Mouse (Mus musculus) embryonic facial prominence, embryonic 14.5 days (tissue): Measurements from ENCODE around the gene Trpd52l3. TPM values are rescaled to one million over a fixed set of nuclear protein-coding genes. Genes with fewer than 3 reads are reported as not detected.
A peak's percentile ranks its signal among the peaks of the same experiment; 100 is the strongest.

Experiments
- ATAC-seq: fragments of 200-750 bp; cut with Nextera tagmentation; 2 replicates; pipeline ENCODE4 v1.8.0; 2017; ENCODE audit warnings: low read depth, moderate number of reproducible peaks, moderate TSS enrichment
- DNase-seq: peaks from one replicate; pipeline ENCODE4 v3.0.0-alpha.2; 2015; ENCODE audit warnings: low spot score
- H3K27ac ChIP-seq: fragments of 300-500 bp; sonication (generic); replicated peaks from 2 replicates; pipeline ENCODE4 v1.5.1; 2014; ENCODE audit warnings: low read depth, mild to moderate bottlenecking, low read length, moderate library complexity
- H3K27me3 ChIP-seq: fragments of 300-500 bp; sonication (generic); replicated peaks from 2 replicates; pipeline ENCODE4 v1.6.1; 2014; ENCODE audit warnings: low read length; ENCODE audit not compliant: control insufficient read depth, insufficient read depth
- H3K36me3 ChIP-seq: fragments of 300-500 bp; sonication (generic); 2 replicates; pipeline ENCODE4 v1.6.1; 2014; ENCODE audit warnings: low read length, mixed read lengths; ENCODE audit not compliant: control insufficient read depth, insufficient read depth
- H3K4me1 ChIP-seq: fragments of 300-500 bp; sonication (generic); 2 replicates; pipeline ENCODE4 v1.6.1; 2014; ENCODE audit warnings: antibody characterized with exemption, low read length; ENCODE audit not compliant: control insufficient read depth, insufficient read depth
- H3K4me2 ChIP-seq: fragments of 300-500 bp; sonication (generic); 2 replicates; pipeline ENCODE4 v1.6.1; 2014; ENCODE audit warnings: low read depth, mild to moderate bottlenecking, low read length, moderate library complexity, mixed read lengths
- H3K4me3 ChIP-seq: fragments of 300-500 bp; sonication (generic); 2 replicates; pipeline ENCODE4 v1.5.1; 2014; ENCODE audit warnings: low read depth, mild to moderate bottlenecking, low read length
- H3K9ac ChIP-seq: fragments of 300-500 bp; sonication (generic); 2 replicates; pipeline ENCODE4 v1.6.1; 2014; ENCODE audit warnings: low read depth, mild to moderate bottlenecking, low read length, moderate library complexity, mixed read lengths
- H3K9me3 ChIP-seq: fragments of 300-500 bp; sonication (generic); 2 replicates; pipeline ENCODE4 v1.6.1; 2016; ENCODE audit warnings: low read length; ENCODE audit not compliant: control insufficient read depth
- WGBS: fragments of 180-500 bp; shearing (Covaris S2); extraction: QIAGEN DNeasy Blood & Tissue Kit; methylation state at CpG from one replicate; pipeline ENCODE4 v1.1.7; 2014; 5-methylcytosine and 5-hydroxymethylcytosine counted together
- polyA plus RNA-seq: library from polyadenylated mRNA; unstranded; fragments of >200 nt; fragmentation: Nextera tagmentation; extraction: Ambion mirVana; gene quantifications from 2 replicates; pipeline ENCODE4 v1.2.1, GENCODE M21; 2014

Gene Trpd52l3
- not detected in 2 replicates for polyA plus RNA-seq

DNA sequence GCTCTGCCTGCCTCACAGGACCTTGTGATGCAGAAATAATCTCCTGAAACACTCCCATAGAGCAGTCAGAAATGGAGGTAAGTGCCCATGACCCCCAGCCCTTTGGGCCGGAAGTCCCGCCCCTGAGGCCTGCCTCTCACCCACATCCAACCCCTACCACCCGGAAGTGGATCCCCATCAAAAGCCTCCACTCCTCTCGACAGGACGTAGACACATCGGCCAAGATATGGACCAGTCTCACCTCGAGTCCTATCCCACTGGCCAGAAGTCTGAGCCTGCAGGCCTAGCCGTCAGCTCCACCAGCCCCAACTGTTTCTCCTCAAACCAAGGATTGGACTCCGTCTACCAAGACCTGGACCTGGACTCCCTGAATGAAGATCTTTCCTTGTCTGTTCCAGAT, at the start of gene Trpd52l3:
Trpd52l3 (plus strand) TSS at position 170 of the 400 bp plus-strand sequence.
- H3K4me3 ChIP-seq, result no peak within 1 kb of the TSS
- H3K27ac ChIP-seq, result no peak within 1 kb of the TSS
- no peak for ATAC-seq
- no peak for DNase-seq
- no peaks in the 10 kb centered on the region for H3K4me1 ChIP-seq
- 88% methylated on average over 9 of the region's 9 CpGs for WGBS
- no peaks in the 10 kb centered on the region for H3K36me3 ChIP-seq
- no peaks in the 10 kb centered on the region for H3K9me3 ChIP-seq
- no peak within 1 kb of the TSS for H3K9ac ChIP-seq
- no peak within 1 kb of the TSS for H3K4me2 ChIP-seq
- H3K27me3 ChIP-seq, result no peaks in the 10 kb centered on the region

DNA sequence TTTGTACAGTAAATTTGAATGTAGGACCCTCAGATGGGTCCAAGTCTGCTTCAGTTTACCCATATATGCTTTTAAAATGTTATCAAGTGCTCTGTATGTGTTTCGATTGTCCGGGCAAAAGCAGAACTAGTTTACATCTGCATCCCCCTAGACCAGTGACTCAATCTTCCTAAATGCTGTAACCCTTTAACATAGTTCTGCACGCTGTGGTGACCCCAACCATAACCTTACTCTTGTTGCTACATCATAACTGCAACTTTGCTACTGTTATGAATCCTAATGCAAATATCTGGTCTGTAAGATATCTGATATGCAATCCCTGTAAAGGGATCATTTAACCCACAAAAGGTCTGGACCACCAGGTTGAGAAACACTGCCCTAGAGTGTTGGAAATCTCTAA, 49.8 kb upstream of the Trpd52l3 start:
- no peak overlapping the region for H3K4me3 ChIP-seq
- ATAC-seq (no peak), DNase-seq (no peak)
- peaks cover 1% of the 10 kb centered on the region; the same call in 1 of the 2 replicates for H3K4me1 ChIP-seq
- WGBS, result 88% methylated on average over 3 of the region's 3 CpGs
- no peak overlapping the region for H3K4me2 ChIP-seq
- H3K27me3 ChIP-seq, result no peaks in the 10 kb centered on the region
- no peak overlapping the region for H3K9ac ChIP-seq
- no peaks in the 10 kb centered on the region for H3K9me3 ChIP-seq
- no peak overlapping the region for H3K27ac ChIP-seq
- no peaks in the 10 kb centered on the region for H3K36me3 ChIP-seq

DNA sequence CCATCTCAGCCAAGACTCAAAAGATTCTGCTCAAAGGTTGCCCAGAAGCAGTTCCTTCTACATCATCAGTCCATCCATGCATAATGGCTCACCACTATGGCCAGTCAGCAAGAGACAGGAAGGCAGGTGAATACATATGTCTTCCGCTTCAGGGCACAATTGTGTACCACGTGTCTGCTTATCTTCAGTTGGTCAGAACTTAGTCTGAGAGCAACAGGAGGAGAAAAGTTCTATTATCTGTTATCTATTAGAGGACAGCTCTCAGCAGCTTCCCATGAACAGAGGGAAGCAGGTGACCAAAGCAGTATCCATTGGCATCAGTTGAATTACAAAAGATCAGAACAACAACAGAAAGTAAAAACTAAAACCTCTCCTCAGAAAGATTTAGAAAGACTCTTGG, 48.1 kb upstream of the Trpd52l3 start:
- ATAC-seq, result no peak
- Histone ChIP-seq H3K27me3 (no peaks in the 10 kb centered on the region), H3K9ac (no peak overlapping the region), H3K4me1 (no peaks in the 10 kb centered on the region), H3K4me2 (no peak overlapping the region), H3K9me3 (no peaks in the 10 kb centered on the region), H3K36me3 (no peaks in the 10 kb centered on the region), H3K27ac (no peak overlapping the region), H3K4me3 (no peak overlapping the region)
- DNase-seq, result no peak
- 78% methylated on average over 2 of the region's 2 CpGs for WGBS

DNA sequence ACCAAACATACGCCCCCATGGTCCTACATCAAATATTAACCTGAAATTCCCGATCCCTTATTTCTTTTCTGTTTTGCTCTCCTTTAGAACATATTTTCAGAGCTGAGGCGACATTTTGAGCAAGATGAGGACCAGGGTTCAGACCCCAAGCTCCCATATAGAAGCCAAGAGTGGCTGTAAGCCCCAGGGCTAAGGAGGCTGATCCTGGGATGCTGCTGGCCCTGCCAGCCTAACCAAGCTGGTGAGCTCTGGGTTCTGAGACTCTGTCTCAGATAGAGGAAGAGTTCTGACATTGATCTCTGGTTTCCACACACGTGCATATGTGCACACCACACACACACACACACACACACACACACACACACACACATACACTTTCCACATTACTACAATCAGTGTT, 42.7 kb upstream of the Trpd52l3 start:
- Histone ChIP-seq H3K36me3 (no peaks in the 10 kb centered on the region), H3K4me3 (no peak overlapping the region), H3K4me2 (no peak overlapping the region), H3K27me3 (no peaks in the 10 kb centered on the region), H3K4me1 (no peaks in the 10 kb centered on the region), H3K9ac (no peak overlapping the region), H3K27ac (no peak overlapping the region), H3K9me3 (0 out of 2 replicates have a peak, but pooled peaks cover 3% of the 10 kb centered on the region)
- WGBS, result 75% methylated on average over 4 of the region's 4 CpGs
- no peak for ATAC-seq
- DNase-seq, result no peak

DNA sequence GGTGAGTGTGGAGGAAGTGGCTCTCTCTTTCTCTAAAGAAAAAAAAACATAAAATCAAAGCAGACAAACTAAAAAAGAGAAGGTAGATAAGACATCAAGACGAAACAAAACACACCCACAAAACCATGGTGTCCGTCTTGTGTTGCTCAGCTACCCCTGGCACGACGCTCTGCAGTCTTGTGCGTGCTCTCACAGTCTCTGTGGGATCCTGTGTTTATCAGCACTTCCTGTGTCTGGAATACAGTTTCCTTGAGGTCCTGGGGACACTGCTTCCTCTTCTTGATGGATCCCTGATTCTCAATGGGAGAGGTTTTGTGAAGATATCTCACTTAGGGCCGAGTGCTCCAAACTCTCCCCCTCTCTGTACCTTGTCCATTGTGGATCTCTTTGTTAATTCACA, 41.7 kb upstream of the Trpd52l3 start:
- no peak overlapping the region for H3K9ac ChIP-seq
- no peak for DNase-seq
- ATAC-seq, result no peak
- no peaks in the 10 kb centered on the region for H3K27me3 ChIP-seq
- no peaks in the 10 kb centered on the region for H3K36me3 ChIP-seq
- no peak overlapping the region for H3K4me3 ChIP-seq
- H3K27ac ChIP-seq, result no peak overlapping the region
- 86% methylated on average over 6 of the region's 6 CpGs for WGBS
- peaks cover 12% of the 10 kb centered on the region; the same call in 1 of the 2 replicates for H3K9me3 ChIP-seq
- H3K4me2 ChIP-seq, result no peak overlapping the region
- H3K4me1 ChIP-seq, result no peaks in the 10 kb centered on the region

DNA sequence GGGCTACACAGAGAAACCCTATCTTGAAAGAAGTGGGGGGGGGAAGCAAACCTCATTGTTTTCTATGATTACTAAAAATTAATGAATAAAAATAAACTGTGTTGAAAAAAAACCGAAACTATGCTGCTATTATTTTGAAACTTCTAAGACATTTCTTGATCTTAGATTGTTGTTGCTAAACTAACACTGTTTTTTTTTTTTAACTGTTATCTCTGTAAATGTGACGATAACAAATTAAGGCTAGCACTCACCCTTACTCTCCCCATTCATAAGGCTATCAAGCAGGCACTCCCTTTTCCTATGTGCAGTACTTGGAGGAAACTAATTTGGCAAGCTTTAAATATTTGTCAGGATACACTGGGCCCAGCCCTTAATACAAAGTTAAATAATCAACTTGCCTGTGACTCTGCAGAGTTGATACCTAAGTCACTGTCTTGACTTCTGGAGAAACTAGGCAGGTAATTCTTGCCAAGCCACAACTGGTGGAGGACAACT, 39.9 kb upstream of the Trpd52l3 start:
- peaks cover 14% of the 10 kb centered on the region; the same call in 1 of the 2 replicates for H3K9me3 ChIP-seq
- ATAC-seq, result no peak

DNA sequence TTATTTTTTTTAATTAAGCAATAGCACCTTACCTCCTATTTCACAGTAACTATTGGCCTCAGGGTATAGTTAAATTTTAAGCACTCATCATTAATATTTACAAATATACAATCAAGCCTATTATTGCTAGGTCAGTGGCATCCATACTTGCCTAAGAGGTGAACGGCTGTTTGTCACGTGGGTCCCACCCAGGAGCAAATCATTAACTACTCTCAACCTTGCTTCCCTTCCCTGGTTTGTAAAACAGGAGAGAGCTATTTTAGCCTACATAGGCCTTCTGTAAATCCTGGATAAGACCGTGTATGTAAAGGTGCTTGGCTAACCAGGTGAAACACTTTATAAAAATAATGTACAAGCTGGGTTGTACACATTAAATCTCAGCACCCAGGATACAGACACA, 35.6 kb upstream of the Trpd52l3 start:
- no peak overlapping the region for H3K27ac ChIP-seq
- H3K4me3 ChIP-seq, result no peak overlapping the region
- WGBS, result 91% methylated on average over 3 of the region's 3 CpGs
- no peak for ATAC-seq
- no peak overlapping the region for H3K9ac ChIP-seq
- no peaks in the 10 kb centered on the region for H3K36me3 ChIP-seq
- no peaks in the 10 kb centered on the region for H3K4me1 ChIP-seq
- H3K4me2 ChIP-seq, result no peak overlapping the region
- no peak for DNase-seq
- peaks cover 14% of the 10 kb centered on the region; the same call in 1 of the 2 replicates for H3K9me3 ChIP-seq
- no peaks in the 10 kb centered on the region for H3K27me3 ChIP-seq

More for the DNA sequence above, 39.9 kb upstream of the Trpd52l3 start:
- Histone ChIP-seq H3K27ac (no peak overlapping the region), H3K4me3 (no peak overlapping the region), H3K4me2 (no peak overlapping the region), H3K27me3 (no peaks in the 10 kb centered on the region), H3K9ac (no peak overlapping the region), H3K4me1 (no peaks in the 10 kb centered on the region), H3K36me3 (no peaks in the 10 kb centered on the region)
- WGBS, result 80% methylated on average over 2 of the region's 2 CpGs
- no peak for DNase-seq

DNA sequence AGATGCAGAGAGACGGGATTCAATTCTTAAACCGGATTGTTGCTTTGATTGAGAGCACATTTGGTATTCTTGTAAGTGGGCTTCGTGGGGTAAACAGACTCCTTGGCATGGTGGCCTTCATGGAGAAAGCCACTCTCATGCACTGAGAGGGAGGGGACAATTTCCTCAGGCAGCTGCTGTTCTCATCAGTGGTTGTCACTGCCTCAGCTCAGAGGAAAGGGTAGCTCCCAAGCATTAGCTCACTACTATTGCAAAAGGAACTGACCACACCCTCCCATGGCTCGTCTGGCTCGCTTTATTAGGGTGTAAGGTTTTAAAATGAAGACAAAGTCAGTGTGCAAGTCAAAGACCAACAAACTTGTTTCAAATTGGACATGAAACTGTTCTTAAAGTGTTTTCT, 30.2 kb upstream of the Trpd52l3 start:
- WGBS, result 76% methylated on average over 5 of the region's 5 CpGs
- Histone ChIP-seq H3K36me3 (no peaks in the 10 kb centered on the region), H3K4me1 (no peaks in the 10 kb centered on the region), H3K9me3 (no peaks in the 10 kb centered on the region), H3K27me3 (no peaks in the 10 kb centered on the region), H3K4me3 (no peak overlapping the region), H3K9ac (no peak overlapping the region), H3K27ac (no peak overlapping the region), H3K4me2 (no peak overlapping the region)
- DNase-seq (no peak), ATAC-seq (no peak)

DNA sequence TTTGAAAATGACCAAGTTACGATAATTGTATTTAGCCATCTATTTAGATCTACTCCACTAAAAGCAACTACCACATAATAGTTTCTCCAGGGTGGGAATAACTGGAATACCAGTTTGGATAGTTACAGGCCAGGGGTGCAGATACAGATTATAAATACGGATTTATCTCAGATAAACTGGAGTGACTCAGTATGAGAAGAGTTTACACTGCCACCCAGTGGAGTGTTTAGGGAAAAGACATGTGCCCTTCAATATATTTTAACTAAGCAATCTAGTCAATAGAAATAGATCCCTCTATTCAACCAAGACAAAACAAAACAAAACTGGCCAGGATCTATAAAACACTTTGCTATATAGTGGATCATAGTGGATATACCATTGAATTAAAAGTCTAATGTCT, 24.7 kb upstream of the Trpd52l3 start:
- WGBS, result 63% methylated on average over 2 of the region's 2 CpGs
- Histone ChIP-seq H3K27me3 (no peaks in the 10 kb centered on the region), H3K4me3 (no peak overlapping the region), H3K9ac (no peak overlapping the region), H3K4me2 (no peak overlapping the region), H3K4me1 (no peaks in the 10 kb centered on the region), H3K9me3 (no peaks in the 10 kb centered on the region), H3K36me3 (no peaks in the 10 kb centered on the region), H3K27ac (no peak overlapping the region)
- no peak for ATAC-seq
- peak; percentile 64 for DNase-seq
